Mouse (Mus musculus): ENCODE data around the gene Ccdc106. TPM values are rescaled to one million over a fixed set of nuclear protein-coding genes. Genes with fewer than 3 reads are reported as not detected.
A peak's percentile ranks its signal among the peaks of the same experiment; 100 is the strongest.
"Not testable (repeated sequence)": the region's sequence is repeated elsewhere in the genome, so short reads cannot be mapped to it uniquely, and the experiment has no call there.

Gene Ccdc106
- total RNA-seq (2017), result not detected in 2 replicates

- peak; percentile 87 to 88 for ATAC-seq (replicated peaks in 1 of 2; ENCODE audit: insufficient read depth in 1 of 2, low FRiP score in 2 of 2, low TSS enrichment in 1 of 2, low read depth in 1 of 2, poor library complexity in 2 of 2, severe bottlenecking in 2 of 2)
Observed at GRCm38 (mm10) chr7:5020000-5020681, at the start of gene Ccdc106, which contains the start of gene Zfp865. Gene Ccdc106 (plus strand): TSS chr7:5020553. Gene Zfp865 (plus strand): TSS chr7:5020376.

- ATAC-seq (replicated peaks in 1 of 2; ENCODE audit: insufficient read depth in 1 of 2, low FRiP score in 2 of 2, low TSS enrichment in 1 of 2, low read depth in 1 of 2, poor library complexity in 2 of 2, severe bottlenecking in 2 of 2), result no peak
Observed at GRCm38 (mm10) chr7:4971068-4971467, 49.3 kb upstream of the Ccdc106 start, which contains the start of gene Sbk3. Gene Sbk3 (minus strand): TSS chr7:4971168.

- ATAC-seq (replicated peaks in 1 of 2; ENCODE audit: insufficient read depth in 1 of 2, low FRiP score in 2 of 2, low TSS enrichment in 1 of 2, low read depth in 1 of 2, poor library complexity in 2 of 2, severe bottlenecking in 2 of 2), result no peak
Observed at GRCm38 (mm10) chr7:4971710-4972109, 48.6 kb upstream of the Ccdc106 start.

GRCm38 (mm10) chr7:4972321-4973047 is 47.9 kb upstream of the Ccdc106 start:
- peak; percentile 25 to 59; a peak in 2 of 4 replicates for ATAC-seq (replicated peaks in 1 of 2; ENCODE audit: insufficient read depth in 1 of 2, low FRiP score in 2 of 2, low TSS enrichment in 1 of 2, low read depth in 1 of 2, poor library complexity in 2 of 2, severe bottlenecking in 2 of 2)

- no peak for ATAC-seq (replicated peaks in 1 of 2; ENCODE audit: insufficient read depth in 1 of 2, low FRiP score in 2 of 2, low TSS enrichment in 1 of 2, low read depth in 1 of 2, poor library complexity in 2 of 2, severe bottlenecking in 2 of 2)
Observed at GRCm38 (mm10) chr7:4975455-4975854, 44.9 kb upstream of the Ccdc106 start.

GRCm38 (mm10) chr7:4976832-4977231 is 43.5 kb upstream of the Ccdc106 start:
- no peak for ATAC-seq (replicated peaks in 1 of 2; ENCODE audit: insufficient read depth in 1 of 2, low FRiP score in 2 of 2, low TSS enrichment in 1 of 2, low read depth in 1 of 2, poor library complexity in 2 of 2, severe bottlenecking in 2 of 2)

GRCm38 (mm10) chr7:4988250-4988649 is 32.1 kb upstream of the Ccdc106 start:
- ATAC-seq (replicated peaks in 1 of 2; ENCODE audit: insufficient read depth in 1 of 2, low FRiP score in 2 of 2, low TSS enrichment in 1 of 2, low read depth in 1 of 2, poor library complexity in 2 of 2, severe bottlenecking in 2 of 2), result no peak

GRCm38 (mm10) chr7:4993347-4993998 is 26.9 kb upstream of the Ccdc106 start:
- no peak for ATAC-seq (replicated peaks in 1 of 2; ENCODE audit: insufficient read depth in 1 of 2, low FRiP score in 2 of 2, low TSS enrichment in 1 of 2, low read depth in 1 of 2, poor library complexity in 2 of 2, severe bottlenecking in 2 of 2)

- ATAC-seq (replicated peaks in 1 of 2; ENCODE audit: insufficient read depth in 1 of 2, low FRiP score in 2 of 2, low TSS enrichment in 1 of 2, low read depth in 1 of 2, poor library complexity in 2 of 2, severe bottlenecking in 2 of 2), result no peak
Observed at GRCm38 (mm10) chr7:4993999-4994788, 26.2 kb upstream of the Ccdc106 start.

- peak in 1 of 2 experiments; percentile 14; a peak in 2 of 4 replicates for ATAC-seq (replicated peaks in 1 of 2; ENCODE audit: insufficient read depth in 1 of 2, low FRiP score in 2 of 2, low TSS enrichment in 1 of 2, low read depth in 1 of 2, poor library complexity in 2 of 2, severe bottlenecking in 2 of 2)
Observed at GRCm38 (mm10) chr7:4995268-4996002, 24.9 kb upstream of the Ccdc106 start.

- peak; percentile 66 to 81 for ATAC-seq (replicated peaks in 1 of 2; ENCODE audit: insufficient read depth in 1 of 2, low FRiP score in 2 of 2, low TSS enrichment in 1 of 2, low read depth in 1 of 2, poor library complexity in 2 of 2, severe bottlenecking in 2 of 2)
Observed at GRCm38 (mm10) chr7:4996003-4996895, 24.1 kb upstream of the Ccdc106 start, which contains the start of gene Zfp579. Gene Zfp579 (minus strand): TSS chr7:4996158.

- no peak for ATAC-seq (replicated peaks in 1 of 2; ENCODE audit: insufficient read depth in 1 of 2, low FRiP score in 2 of 2, low TSS enrichment in 1 of 2, low read depth in 1 of 2, poor library complexity in 2 of 2, severe bottlenecking in 2 of 2)
Observed at GRCm38 (mm10) chr7:4996934-4997333, 23.4 kb upstream of the Ccdc106 start.

- 0 out of 4 replicates have a peak, but pooled peaks of 1 of the 2 experiments have one; percentile 48 for ATAC-seq (replicated peaks in 1 of 2; ENCODE audit: insufficient read depth in 1 of 2, low FRiP score in 2 of 2, low TSS enrichment in 1 of 2, low read depth in 1 of 2, poor library complexity in 2 of 2, severe bottlenecking in 2 of 2)
Observed at GRCm38 (mm10) chr7:4999876-5000275, 20.5 kb upstream of the Ccdc106 start.

GRCm38 (mm10) chr7:5002876-5003275 is 17.5 kb upstream of the Ccdc106 start:
- ATAC-seq (replicated peaks in 1 of 2; ENCODE audit: insufficient read depth in 1 of 2, low FRiP score in 2 of 2, low TSS enrichment in 1 of 2, low read depth in 1 of 2, poor library complexity in 2 of 2, severe bottlenecking in 2 of 2), result not testable (repeated sequence)

GRCm38 (mm10) chr7:5008229-5008628 is 12.1 kb upstream of the Ccdc106 start:
- ATAC-seq (replicated peaks in 1 of 2; ENCODE audit: insufficient read depth in 1 of 2, low FRiP score in 2 of 2, low TSS enrichment in 1 of 2, low read depth in 1 of 2, poor library complexity in 2 of 2, severe bottlenecking in 2 of 2), result no peak
